Mouse (Mus musculus) cerebellum, postnatal 36 days (tissue): Measurements from ENCODE around the gene Sash1.

Experiments used
- DNase-seq, 2 experiments: peaks; one replicate each; pipeline ENCODE4 v3.0.0; 2021 to 2022; ENCODE audit warnings: mixed read lengths in 2 of 2

Sash1 gene

DNA sequence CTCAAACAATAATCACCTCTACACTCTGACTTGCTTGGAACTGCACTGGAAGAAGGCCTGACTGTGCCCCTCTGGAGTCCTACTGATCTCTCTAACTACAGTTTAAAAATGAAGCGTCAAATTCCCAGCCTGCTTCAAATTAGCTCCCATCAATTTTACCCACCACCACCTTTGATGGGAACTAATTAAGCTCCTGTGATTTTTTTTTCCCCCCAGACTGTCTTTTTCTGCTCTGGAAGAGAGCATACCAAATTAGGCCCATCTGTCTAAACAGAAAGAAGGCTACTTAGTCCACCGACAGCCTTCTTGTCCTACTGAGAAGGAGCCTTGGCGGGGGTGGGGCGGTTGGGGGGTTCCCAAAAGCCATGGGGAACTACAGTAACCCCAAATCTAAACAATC, 37.9 kb downstream of the Sash1 start:
- no peak for DNase-seq

DNA sequence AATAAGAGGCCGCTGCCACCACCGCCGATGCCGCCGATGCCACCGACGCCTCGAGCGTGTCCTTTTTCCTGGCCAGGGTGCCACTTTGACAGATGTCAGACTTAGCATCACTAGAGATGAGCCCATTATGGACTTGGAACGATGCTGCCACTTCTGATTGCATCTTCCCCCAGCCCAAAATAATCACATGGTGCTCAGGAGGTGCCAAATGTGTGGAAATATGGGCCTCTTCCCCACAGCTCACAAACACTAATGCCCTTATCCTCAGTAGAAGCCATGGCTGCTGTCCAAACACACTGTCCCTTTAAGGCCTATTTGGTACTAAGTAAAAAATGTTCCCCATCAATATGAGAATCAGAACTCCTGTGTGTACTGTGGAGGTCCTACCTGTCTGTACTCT, 39.6 kb downstream of the Sash1 start:
- DNase-seq = no peak

DNA sequence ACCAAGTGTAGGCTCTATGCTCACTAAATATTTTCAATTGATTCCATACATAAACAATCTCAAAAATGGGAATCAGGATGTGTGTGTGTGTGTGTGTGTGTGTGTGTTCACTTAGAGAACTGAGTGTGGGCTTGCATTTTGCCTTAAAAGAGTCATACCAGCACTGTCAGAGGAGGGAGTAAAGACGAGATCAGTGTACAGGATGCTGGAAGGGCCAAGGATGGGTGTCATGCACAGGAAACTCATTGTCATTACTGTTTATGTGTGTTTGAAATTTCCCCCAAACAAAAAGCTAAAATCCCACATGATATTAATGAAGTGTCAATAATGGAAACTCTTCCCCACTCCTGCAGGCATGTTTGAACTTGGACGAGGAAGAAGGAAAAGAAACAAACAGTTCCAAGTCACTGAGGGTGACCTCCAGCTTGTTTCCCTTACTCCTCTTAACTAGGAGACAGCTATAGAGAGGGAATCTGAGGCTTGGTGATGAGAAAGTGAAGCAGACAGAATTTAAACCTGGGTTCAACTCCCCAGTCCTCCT, 40.6 kb downstream of the Sash1 start:
- no peak for DNase-seq

DNA sequence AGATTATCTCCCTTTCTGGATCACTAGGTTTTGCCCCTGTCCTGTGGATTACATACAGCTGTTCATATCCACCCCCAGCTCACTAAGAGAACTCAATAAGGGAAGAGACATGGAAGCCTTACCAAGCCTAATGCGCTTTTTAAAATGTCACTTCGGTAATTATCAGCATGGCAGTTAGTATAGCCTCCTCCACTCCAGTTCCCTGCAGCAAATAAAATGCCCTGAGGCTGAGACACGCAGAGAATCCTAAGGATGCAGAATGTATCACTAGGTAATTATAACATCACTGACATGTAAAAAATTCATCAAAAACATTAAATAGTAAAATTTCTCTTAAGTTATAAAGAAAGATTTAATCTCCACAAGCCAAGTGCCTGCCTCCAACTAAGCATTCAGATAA, 45.9 kb downstream of the Sash1 start:
- no peak for DNase-seq

DNA sequence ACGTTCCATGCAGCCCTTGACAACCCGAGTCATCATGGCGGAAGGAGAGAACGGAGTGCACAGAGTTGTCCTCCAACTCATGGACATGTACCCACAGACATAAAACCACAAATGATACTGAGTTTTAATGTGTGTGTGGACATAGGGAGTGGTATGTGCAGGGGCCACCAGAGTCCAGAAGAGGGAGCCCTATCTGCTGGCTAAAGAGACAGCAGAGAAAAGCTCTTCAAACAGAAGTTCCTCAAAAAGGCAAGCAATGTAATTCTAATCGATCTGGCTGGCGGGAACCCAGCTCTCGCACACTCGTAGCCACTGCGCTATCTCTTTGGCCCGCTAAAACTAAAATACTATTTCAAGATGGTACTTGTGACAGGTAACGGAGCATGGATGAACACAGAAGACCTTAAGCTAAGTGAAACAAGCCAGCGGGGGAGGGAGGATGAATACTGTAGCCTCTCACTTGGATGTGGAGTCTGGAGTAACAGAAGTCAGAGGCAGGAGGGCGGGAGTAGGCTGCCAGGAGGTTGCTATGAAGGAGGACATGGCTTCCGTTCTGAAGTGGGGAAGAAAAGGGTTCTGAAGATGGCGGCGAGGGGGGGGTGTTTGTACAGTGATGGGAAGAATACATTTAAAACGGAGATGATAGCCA, 51.9 kb downstream of the Sash1 start:
- no peak for DNase-seq

DNA sequence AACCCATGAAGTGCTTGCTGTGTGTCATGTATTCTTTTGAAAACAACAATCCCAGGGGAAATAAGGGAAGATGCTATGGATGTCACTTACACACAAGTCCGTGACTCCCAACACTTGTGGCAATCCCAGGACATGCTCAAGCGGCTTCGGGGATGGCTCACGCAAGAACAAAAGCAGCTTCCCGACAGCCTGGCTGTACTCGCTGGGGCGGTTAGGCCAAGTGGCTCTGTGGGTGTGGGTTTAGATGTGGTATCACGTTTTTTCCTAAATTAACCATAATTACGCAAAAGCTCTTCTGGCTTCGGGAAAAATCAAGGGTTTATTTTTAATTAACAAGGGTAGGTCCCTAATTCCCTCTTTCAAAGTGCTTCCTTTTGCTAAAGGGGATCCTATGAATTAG, 59.6 kb downstream of the Sash1 start:
- DNase-seq = no peak

DNA sequence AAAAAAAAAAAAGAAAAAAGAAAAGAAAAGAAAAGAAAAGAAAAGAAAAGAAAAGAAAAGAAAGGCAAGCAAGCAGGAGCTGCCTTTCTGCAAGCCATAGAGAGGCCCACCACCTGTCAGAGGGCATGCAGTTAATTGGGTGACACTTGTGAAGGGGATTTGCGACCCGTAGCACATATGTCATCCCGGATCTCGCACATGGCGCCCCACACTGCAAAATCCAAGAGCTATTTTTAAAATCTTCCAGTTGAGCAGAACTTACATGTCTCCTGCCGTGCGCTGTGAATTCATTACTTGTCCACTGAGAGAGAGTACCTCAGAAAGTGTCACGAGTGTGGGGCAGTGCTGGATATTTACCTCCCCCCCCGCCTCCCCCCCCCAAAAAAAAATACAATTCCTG, 60.0 kb downstream of the Sash1 start:
- DNase-seq = no peak

DNA sequence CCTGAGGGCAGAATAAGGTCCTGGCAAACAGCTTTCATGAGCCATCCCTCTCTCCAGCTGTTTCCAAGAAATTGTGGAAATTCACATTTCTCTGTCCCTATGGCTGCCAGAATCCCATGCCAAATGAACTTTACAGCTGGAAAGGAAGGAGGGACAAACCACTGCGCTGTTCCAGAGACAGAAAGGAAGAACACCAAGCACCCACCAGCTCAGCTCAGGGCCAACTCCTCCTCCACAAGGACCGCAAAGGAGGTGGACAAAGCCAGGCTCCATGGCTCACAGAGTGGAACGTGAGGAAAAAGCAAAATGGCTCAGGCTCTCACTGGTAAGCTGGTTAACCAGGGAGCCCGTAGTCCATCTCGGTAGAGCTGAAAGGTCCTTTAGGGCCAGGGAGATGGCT, 67.8 kb downstream of the Sash1 start:
- DNase-seq = no peak

DNA sequence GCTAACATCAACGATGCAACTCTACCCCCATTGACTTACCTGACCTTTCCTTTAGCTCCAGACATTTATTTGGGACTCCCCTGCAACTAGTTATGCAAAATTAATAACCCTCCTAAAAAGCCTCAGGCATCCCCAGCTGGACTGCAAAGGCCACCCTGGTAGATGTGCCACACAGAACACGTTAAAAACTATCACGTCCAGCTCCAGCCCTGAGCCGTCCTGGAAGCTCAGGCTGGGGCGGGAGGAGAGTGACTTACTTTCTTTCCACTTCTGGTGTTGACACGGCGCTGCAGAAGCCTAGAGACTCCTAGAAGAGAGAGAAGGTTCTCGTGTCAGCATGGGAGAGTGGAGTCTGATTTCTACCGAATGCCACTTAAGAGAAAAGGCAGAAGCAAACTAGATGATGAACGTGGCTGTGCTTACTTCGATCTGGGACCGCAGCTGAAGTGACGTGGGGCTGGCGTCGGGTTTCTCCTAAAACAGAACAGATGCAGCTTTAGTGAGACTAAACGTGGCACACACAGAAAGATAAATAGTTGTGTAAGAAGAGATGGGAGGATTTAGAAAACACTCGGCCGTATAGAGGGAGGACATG, 71.8 kb downstream of the Sash1 start:
- no peak for DNase-seq

DNA sequence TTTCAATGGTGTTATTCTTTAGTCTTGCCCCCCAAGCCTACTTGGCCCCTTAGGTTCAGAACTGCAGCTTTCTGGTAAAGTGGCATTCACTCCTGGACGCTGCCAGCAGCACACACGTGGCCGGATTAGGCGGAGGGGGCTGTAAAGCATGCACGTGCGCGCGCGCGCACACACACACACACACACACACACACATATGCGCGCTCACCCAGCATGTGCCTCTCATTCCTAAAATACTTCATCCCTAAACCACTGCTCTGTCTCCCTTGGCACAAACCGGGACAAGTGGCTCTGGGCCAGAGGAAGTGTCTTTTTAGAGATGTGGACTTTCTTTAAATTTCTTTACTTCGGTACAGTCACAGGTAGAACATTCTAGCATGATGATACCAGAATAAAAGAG, 72.6 kb downstream of the Sash1 start:
- DNase-seq = no peak

DNA sequence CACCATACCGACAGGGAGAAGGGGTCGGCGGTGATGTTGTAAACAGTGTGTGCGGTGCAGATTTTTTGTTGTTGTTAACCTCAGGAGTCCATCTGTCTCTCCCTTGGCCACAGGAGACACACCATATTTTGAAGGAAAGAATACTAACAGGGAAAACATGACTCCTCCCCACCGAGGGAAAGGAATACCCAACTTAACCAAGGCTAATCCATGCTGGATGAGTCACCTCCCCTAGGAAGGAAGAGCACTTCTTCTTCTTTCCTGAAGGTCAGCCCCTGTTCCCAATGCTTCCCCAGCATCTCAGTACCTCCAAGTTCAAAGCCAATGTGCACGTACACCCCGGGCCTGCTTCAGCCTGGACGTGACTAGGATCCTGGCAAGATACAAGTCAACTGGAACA, 73.1 kb downstream of the Sash1 start:
- DNase-seq = no peak

DNA sequence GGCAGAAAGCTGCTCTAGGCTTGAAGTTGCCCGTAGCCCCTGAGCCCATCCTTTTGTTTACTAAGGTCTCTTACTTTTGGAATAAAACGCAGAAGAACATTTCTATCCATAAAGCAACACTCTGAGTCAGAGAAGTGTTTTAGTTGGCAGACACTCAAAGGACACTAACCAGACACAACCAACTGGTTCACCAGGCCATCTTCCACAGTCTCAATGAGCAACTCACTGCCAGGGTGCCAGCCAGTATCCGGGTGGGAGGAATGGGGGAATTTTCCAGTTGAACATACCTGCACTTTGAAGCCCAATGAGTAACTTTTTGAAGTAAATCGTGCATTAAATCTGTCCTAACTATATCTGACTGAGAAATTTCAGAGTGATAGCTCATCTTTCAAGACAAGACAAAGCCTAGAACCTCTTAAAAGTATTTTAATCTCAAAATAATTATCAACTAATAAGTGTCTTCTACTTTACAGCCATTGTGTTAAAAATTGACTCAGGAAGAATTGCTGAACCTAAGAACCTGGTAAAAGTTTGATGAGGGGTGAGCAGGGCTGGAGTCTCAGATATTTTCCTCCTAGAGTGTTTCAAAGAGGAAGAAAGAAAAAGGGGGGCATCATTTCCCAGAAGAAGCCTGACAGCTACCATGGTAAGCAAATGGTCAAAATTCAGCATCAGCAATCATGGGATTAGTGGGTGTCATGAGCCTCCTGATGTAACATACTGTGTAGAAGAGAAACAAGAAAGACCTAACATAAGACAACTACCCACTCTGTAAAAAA, 74.4 kb downstream of the Sash1 start:
- no peak for DNase-seq

DNA sequence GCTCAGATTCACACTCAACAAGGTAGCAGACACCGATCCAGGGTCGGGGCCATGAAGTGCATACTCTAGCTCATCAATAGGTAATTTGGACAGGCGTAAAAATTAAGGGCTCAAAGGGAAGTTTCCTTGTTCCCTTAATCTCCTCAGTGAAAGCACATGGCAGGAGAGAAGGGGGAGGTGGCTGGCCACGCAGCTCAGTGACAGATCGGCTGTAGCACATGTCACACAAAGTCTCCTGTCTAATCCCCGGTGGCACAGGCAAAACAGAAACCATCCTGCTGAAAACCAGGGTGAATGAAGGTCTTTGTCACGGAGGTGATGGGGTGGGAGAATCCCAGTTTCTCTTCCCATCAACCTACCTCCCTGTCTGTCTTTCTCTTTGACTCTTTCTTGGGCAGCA, 75.4 kb downstream of the Sash1 start:
- no peak for DNase-seq

DNA sequence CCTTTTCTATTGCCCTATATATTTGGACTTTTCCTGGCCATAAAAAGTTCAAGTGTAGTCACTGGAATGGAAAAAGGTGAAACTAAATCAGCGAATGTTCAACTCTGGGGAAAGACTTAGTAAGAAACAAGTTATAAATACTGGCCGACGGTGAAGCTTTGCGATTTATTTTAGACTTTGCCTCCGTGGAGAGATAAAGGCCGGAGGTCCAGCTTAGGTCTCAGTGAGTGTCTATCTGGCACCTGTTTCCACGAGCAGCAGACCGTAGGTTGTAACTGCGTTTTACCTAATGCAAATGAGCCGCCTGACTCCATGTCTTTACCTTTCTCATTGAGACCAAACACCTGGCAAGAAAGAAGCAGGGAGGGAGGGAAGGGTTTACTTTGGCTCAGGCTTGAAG, 77.5 kb downstream of the Sash1 start:
- DNase-seq = no peak

DNA sequence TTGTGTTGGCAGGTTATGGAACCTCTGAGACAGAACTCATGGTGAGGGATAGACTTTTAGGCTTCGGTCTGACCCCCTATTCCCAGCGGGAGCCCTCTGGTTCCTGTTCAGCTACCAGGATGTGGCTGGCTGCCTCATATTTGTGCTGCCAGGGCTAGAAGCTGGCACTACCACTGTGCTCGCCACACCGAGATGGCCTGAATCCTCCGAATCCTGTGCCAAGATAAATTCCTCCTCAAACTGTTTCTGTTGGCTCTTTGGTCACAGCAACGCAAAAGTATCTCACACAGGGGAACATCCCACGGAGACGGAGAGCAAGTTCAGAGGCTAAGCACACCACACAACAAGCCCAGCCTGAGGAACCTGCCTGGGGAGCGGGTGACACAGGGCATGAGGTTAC, 78.3 kb downstream of the Sash1 start:
- peak; percentile 36 to 41 for DNase-seq

DNA sequence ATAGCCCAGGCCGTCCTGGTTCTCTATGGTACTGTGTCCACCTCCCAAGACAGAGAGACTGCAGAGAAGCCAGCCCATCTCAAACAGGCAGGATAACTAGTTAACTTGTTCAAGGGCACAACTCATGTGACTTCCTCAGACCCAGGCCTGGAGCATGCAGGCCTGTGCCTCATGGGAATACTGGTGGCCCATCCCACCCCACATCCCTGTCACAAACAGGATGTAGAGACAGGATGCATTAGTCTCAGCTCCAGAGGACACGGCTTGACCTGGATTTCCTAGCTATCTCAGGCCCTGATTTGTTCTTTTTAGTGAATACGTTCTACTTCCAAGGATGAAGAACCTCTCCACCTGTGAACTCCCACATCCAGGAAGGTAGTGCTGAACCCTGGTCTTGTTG, 80.5 kb downstream of the Sash1 start:
- no peak for DNase-seq

DNA sequence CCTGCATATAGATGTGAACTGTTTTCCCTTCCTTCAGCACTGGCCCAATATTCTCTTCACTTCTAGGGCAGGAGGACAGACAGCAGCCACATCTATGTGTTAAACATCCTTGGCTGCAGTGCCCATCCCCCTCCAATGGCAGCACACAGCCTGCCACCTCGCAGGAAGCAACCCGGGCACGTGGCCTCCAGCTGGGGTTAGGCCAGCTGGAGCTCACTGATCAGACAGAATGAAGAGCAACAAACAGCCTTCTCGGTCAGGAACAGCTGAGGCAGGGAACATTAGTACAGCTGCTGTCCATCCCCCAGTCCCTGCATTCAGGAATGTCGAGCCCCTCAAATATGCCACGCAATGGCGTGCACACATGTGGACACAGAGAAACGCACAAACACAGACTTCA, 81.6 kb downstream of the Sash1 start:
- DNase-seq = no peak

DNA sequence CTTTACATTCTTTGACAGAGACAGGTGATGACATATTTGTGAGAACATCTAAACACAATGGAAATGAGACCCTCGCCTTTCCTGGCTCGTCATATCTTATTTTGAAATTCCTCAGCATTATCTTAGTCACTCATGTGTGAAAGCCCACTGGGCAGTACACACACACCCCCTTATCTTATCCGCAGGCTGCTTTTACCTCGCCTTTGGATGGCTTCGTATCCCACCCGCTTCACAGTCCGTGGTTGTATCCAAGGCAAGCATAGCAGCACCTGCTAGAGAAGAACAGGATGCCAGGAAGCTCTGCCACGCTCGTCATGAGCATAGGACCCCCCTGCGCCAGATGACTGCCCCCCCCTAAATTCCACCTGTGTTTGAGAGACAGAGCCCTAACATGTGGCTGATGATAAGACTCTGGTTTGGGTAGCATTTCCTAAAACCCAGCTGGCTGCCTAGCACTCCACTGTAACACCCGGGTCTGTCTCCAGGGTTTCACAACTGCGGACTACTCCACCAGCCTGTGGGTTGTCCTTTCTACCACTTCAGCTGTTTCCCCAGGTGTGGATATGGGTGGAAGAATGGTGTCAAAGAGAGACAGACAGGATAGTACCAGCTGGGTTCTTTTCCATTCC, 84.0 kb downstream of the Sash1 start:
- DNase-seq = no peak

DNA sequence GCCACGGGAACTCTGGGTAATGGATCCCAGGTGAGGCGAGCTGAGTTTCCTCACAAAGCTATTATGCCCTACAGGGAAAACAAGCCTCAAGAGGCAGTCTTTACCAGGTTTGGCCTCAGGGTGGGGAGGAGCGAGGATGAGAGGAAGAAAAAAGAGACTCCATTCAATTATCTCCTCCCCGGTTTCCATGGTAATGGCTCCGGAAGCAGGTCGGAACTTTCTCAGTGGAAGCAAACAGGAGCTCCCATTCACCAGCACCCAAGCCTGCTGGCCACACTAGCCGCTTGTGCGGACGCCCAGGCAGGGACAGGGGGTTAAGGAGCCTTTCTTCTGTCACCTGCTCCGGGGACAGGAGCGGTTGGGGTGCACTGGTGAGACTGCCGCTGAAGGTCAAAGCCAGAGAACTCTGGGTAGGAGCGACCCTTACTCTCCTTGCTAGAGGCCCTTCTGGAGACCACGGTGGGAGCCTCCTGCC, 84.7 kb downstream of the Sash1 start:
- no peak for DNase-seq

DNA sequence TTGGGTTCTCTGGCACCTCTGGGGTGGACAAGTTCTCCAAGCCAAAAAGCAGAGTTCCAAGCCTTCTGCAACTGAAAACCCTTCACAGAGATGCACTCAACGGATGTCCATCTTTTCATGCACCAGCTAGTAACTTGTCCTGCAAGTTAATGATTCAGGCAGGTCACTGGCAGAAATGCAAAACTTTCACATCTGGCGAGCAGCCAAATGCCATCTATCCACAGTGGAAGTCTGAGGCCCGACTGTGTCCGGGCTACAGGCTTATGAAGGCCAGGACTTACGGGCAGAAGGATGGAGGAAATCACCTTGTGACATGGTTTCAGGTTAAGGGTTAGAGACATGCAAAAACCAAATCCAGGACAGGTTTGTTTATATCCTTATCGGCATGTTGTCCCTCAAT, 88.0 kb downstream of the Sash1 start:
- DNase-seq = no peak

DNA sequence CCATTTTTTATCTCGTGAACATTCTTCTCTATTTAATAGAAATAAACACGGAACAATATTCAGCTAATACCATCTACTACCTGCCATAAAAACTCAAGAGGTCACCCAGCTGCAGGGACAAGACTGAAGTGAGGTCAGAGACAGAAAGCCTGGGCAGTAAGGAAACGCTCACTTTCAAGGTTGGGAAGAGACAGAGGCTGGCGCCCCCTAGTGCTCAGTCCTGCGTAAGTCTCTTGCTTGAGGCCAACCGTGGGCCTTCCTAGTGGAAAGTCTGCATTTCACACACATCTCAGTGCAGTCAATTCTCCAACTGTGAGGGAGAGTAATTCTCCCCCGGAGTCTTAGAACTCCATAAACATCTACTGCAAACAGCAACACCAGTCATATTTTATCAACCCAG, 90.5 kb downstream of the Sash1 start:
- peak; percentile 56 to 59 for DNase-seq

DNA sequence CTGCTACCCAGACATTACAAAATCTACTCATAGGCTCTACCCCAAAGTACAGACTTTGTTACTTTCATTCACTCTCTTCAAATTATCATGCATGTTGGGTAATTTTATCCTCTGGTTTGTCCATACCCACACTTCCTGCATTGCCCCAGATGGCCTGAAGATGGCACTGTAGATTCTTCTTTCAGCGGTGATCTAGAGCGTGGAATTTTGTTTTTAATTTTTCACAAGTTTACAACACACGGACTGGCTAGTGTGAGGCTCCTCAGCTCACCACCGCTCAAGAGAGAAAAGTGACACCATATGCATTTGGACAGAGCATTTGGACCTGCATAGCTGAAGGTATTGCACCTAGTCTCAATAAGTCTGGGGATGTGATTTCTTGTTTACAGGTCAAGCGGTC, 93.5 kb downstream of the Sash1 start:
- peak; percentile 42 to 53 for DNase-seq

DNA sequence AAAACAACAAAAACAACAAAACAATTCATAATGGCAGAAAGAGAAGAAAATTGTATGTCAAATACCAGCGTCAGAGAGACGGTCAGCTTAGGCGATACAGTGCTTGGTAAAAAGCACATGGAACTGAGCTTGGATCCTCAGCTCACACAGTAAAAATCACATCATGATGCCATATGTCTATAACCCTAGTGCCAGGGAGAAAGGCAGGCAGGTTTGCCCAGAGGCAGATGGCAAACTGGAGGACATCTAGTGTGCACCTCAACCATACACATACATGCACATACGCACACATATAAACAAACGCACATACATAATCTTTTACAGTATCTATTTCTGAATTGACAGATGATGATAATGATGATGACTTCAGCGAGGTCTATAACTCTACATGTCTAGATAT, 96.8 kb downstream of the Sash1 start:
- no peak for DNase-seq

DNA sequence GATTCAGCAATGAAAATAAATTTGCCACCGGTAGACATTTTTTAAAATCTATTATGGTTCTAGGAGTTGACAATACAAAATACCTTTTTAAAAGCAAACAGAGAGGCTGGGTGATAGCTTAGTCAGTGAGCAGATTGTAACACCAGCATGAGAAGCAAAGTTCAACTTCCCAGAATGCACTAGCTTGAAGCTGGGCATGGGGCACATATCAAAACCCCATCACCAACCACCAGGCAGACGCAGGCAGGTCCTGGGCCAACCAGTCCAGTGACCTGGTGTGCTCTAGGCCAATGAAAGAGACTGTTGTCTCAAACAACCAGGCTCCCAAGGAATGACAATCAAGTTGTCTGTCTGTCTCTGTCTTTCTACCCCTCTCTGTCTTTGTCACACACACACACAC, 98.6 kb downstream of the Sash1 start:
- DNase-seq = no peak
